Mouse (Mus musculus): ENCODE results near the gene Acot1. TPM values are rescaled to one million over a fixed set of nuclear protein-coding genes. Genes with fewer than 3 reads are reported as not detected.
"Not testable (repeated sequence)": the region's sequence is repeated elsewhere in the genome, so short reads cannot be mapped to it uniquely, and the experiment has no call there.

The Acot1 gene
- polyA plus RNA-seq, 1 experiment, result 2.2 TPM

GRCm38 (mm10) chr12:83987583-83988441, 21.5 kb upstream of the Acot1 start, which contains the start of gene Acot2:
TSS of gene Acot2 (plus strand) at chr12:83987861.
- H3K4me1 ChIP-seq (ENCODE audit: control insufficient read depth, insufficient read depth, insufficient read length), result peaks cover 4% of the 10 kb centered on the region; the same call in 1 of the 2 replicates
- peak within 1 kb of the TSS; percentile 96 for H3K27ac ChIP-seq (ENCODE audit: insufficient read depth, low read length)
- WGBS, result under 1% methylated on average over 80 of the region's 80 CpGs
- peak; percentile 78 to 92 for DNase-seq (ENCODE audit: low read depth in 1 of 2, low spot score in 2 of 2)
- TF ChIP-seq POLR2A (IDR thresholded peaks at IDR 0.05; ENCODE audit: low read depth, low read length), result peak; percentile 68
- peak; percentile 52; the same call in 1 of the 2 replicates for TF ChIP-seq CTCF (IDR thresholded peaks at IDR 0.05; ENCODE audit: extremely low read depth, insufficient read depth, insufficient read length, insufficient replicate concordance)
- H3K36me3 ChIP-seq (ENCODE audit: control insufficient read depth, insufficient read depth, low read length), result 0 out of 2 replicates have a peak, but pooled peaks cover 2% of the 10 kb centered on the region
- peak within 1 kb of the TSS; percentile 69 for H3K4me3 ChIP-seq (ENCODE audit: extremely low read depth, insufficient read depth, insufficient read length)
- no peaks in the 10 kb centered on the region for H3K27me3 ChIP-seq (ENCODE audit: control insufficient read depth, insufficient read depth, low read length)

GRCm38 (mm10) chr12:83988483-83988882, 20.8 kb upstream of the Acot1 start:
- Histone ChIP-seq H3K27ac (ENCODE audit: insufficient read depth, low read length) (peak overlapping the region; percentile 96), H3K4me1 (ENCODE audit: control insufficient read depth, insufficient read depth, insufficient read length) (peaks cover 4% of the 10 kb centered on the region; the same call in 1 of the 2 replicates), H3K4me3 (ENCODE audit: extremely low read depth, insufficient read depth, insufficient read length) (peak overlapping the region; percentile 69; the same call in 1 of the 2 replicates), H3K27me3 (ENCODE audit: control insufficient read depth, insufficient read depth, low read length) (no peaks in the 10 kb centered on the region), H3K36me3 (ENCODE audit: control insufficient read depth, insufficient read depth, low read length) (peaks cover 5% of the 10 kb centered on the region; the same call in 1 of the 2 replicates)
- TF ChIP-seq CTCF (IDR thresholded peaks at IDR 0.05; ENCODE audit: extremely low read depth, insufficient read depth, insufficient read length, insufficient replicate concordance) (no peak), POLR2A (IDR thresholded peaks at IDR 0.05; ENCODE audit: low read depth, low read length) (no peak)
- DNase-seq (ENCODE audit: low read depth in 1 of 2, low spot score in 2 of 2), result no peak
- 54% methylated on average over 4 of the region's 4 CpGs for WGBS

- no peak overlapping the region for H3K4me3 ChIP-seq (ENCODE audit: extremely low read depth, insufficient read depth, insufficient read length)
- H3K4me1 ChIP-seq (ENCODE audit: control insufficient read depth, insufficient read depth, insufficient read length), result peaks cover 4% of the 10 kb centered on the region; the same call in 1 of the 2 replicates
- WGBS, result 96% methylated on average over 4 of the region's 4 CpGs
- no peak for DNase-seq (ENCODE audit: low read depth in 1 of 2, low spot score in 2 of 2)
- TF ChIP-seq CTCF (IDR thresholded peaks at IDR 0.05; ENCODE audit: extremely low read depth, insufficient read depth, insufficient read length, insufficient replicate concordance), result no peak
- no peak for TF ChIP-seq POLR2A (IDR thresholded peaks at IDR 0.05; ENCODE audit: low read depth, low read length)
- peaks cover 5% of the 10 kb centered on the region; the same call in 1 of the 2 replicates for H3K36me3 ChIP-seq (ENCODE audit: control insufficient read depth, insufficient read depth, low read length)
- no peaks in the 10 kb centered on the region for H3K27me3 ChIP-seq (ENCODE audit: control insufficient read depth, insufficient read depth, low read length)
- H3K27ac ChIP-seq (ENCODE audit: insufficient read depth, low read length), result no peak overlapping the region
These were observed 19.9 kb upstream of the Acot1 start for GRCm38 (mm10) chr12:83989378-83989777.

GRCm38 (mm10) chr12:83997221-83997620, 12.1 kb upstream of the Acot1 start:
- Histone ChIP-seq H3K27ac (ENCODE audit: insufficient read depth, low read length) (no peak overlapping the region), H3K36me3 (ENCODE audit: control insufficient read depth, insufficient read depth, low read length) (peaks cover 4% of the 10 kb centered on the region; the same call in 1 of the 2 replicates), H3K4me3 (ENCODE audit: extremely low read depth, insufficient read depth, insufficient read length) (no peak overlapping the region), H3K4me1 (ENCODE audit: control insufficient read depth, insufficient read depth, insufficient read length) (peaks cover 4% of the 10 kb centered on the region; the same call in 1 of the 2 replicates), H3K27me3 (ENCODE audit: control insufficient read depth, insufficient read depth, low read length) (no peaks in the 10 kb centered on the region)
- no peak for DNase-seq (ENCODE audit: low read depth in 1 of 2, low spot score in 2 of 2)
- 19% methylated on average over 2 of the region's 2 CpGs for WGBS
- TF ChIP-seq POLR2A (IDR thresholded peaks at IDR 0.05; ENCODE audit: low read depth, low read length), result no peak
- TF ChIP-seq CTCF (IDR thresholded peaks at IDR 0.05; ENCODE audit: extremely low read depth, insufficient read depth, insufficient read length, insufficient replicate concordance), result no peak

GRCm38 (mm10) chr12:83998341-83999107, 10.8 kb upstream of the Acot1 start:
- DNase-seq (ENCODE audit: low read depth in 1 of 2, low spot score in 2 of 2), result no peak
- no peaks in the 10 kb centered on the region for H3K36me3 ChIP-seq (ENCODE audit: control insufficient read depth, insufficient read depth, low read length)
- no peak overlapping the region for H3K4me3 ChIP-seq (ENCODE audit: extremely low read depth, insufficient read depth, insufficient read length)
- WGBS, result 79% methylated on average over 11 of the region's 11 CpGs
- TF ChIP-seq POLR2A (IDR thresholded peaks at IDR 0.05; ENCODE audit: low read depth, low read length) (no peak), CTCF (IDR thresholded peaks at IDR 0.05; ENCODE audit: extremely low read depth, insufficient read depth, insufficient read length, insufficient replicate concordance) (no peak)
- H3K27ac ChIP-seq (ENCODE audit: insufficient read depth, low read length), result no peak overlapping the region
- H3K27me3 ChIP-seq (ENCODE audit: control insufficient read depth, insufficient read depth, low read length), result no peaks in the 10 kb centered on the region
- peaks cover 4% of the 10 kb centered on the region; the same call in 1 of the 2 replicates for H3K4me1 ChIP-seq (ENCODE audit: control insufficient read depth, insufficient read depth, insufficient read length)

- DNase-seq (ENCODE audit: low read depth in 1 of 2, low spot score in 2 of 2); H3K27ac ChIP-seq (ENCODE audit: insufficient read depth, low read length): not testable (repeated sequence)
These were observed 10.1 kb upstream of the Acot1 start for GRCm38 (mm10) chr12:83999237-83999636.

More at GRCm38 (mm10) chr12:83999237-83999636, 10.1 kb upstream of the Acot1 start:
- not testable (repeated sequence) for H3K36me3 ChIP-seq (ENCODE audit: control insufficient read depth, insufficient read depth, low read length); H3K4me3 ChIP-seq (ENCODE audit: extremely low read depth, insufficient read depth, insufficient read length); H3K4me1 ChIP-seq (ENCODE audit: control insufficient read depth, insufficient read depth, insufficient read length); H3K27me3 ChIP-seq (ENCODE audit: control insufficient read depth, insufficient read depth, low read length)
- 35% methylated on average over 8 of the region's 8 CpGs for WGBS

Measured in spleen, adult 2 months (tissue).